Mouse (Mus musculus) hindbrain, embryonic 10.5 days (tissue): ENCODE data around the gene Olfr802. TPM values are rescaled to one million over a fixed set of nuclear protein-coding genes. Genes with fewer than 3 reads are reported as not detected.

Experiments
- DNase-seq: peaks from one replicate; pipeline ENCODE4 v3.0.0-alpha.2; 2017; ENCODE audit warnings: low spot score
- H3K27ac ChIP-seq: fragments of 300-500 bp; sonication (generic); 2 replicates; pipeline ENCODE4 v1.5.1; 2016; ENCODE audit warnings: mild to moderate bottlenecking, moderate library complexity
- H3K27me3 ChIP-seq: fragments of 300-500 bp; sonication (generic); 2 replicates; pipeline ENCODE4 v1.6.1; 2016; ENCODE audit warnings: mild to moderate bottlenecking; ENCODE audit not compliant: poor library complexity, insufficient read depth, severe bottlenecking
- H3K36me3 ChIP-seq: fragments of 300-500 bp; sonication (generic); 2 replicates; pipeline ENCODE4 v1.6.1; 2016; ENCODE audit warnings: mild to moderate bottlenecking, moderate library complexity
- H3K4me1 ChIP-seq: fragments of 300-500 bp; sonication (generic); replicated peaks from 2 replicates; pipeline ENCODE4 v1.6.1; 2016; ENCODE audit warnings: mild to moderate bottlenecking
- H3K4me3 ChIP-seq: fragments of 300-500 bp; sonication (generic); 2 replicates; pipeline ENCODE4 v1.5.1; 2016; ENCODE audit warnings: mild to moderate bottlenecking, moderate library complexity
- H3K9me3 ChIP-seq: fragments of 300-500 bp; sonication (generic); 2 replicates; pipeline ENCODE4 v1.6.1; 2016; ENCODE audit warnings: mild to moderate bottlenecking, moderate library complexity
- WGBS: fragments of 180-500 bp; shearing (Covaris S2); methylation state at CpG from one replicate; pipeline ENCODE4 v1.1.7; 2016; 5-methylcytosine and 5-hydroxymethylcytosine counted together
- polyA plus RNA-seq: library from polyadenylated mRNA; unstranded; fragments of >200 nt; fragmentation: Nextera tagmentation; extraction: Ambion mirVana; gene quantifications from 2 replicates; pipeline ENCODE4 v1.2.1, GENCODE M21; 2016

Gene Olfr802
- not detected in 2 replicates for polyA plus RNA-seq

DNA sequence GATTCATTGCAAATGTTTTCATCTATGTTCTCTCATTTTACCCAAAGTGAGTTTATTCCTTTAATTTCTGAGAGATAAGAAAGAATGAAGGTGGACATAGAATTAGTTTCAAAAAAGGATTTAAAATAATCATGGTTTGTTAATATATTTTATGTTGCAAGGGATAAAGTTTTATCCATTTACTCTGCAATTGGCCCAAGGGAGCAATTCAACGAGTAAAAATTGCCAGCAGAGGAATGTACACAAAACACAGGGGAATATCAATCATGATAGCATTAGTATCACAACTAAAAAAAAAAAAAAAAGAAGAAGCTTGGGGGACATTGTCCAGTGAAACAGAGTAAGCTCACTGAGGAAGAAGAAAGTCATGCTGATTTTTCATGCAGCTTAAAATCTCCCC is at the start of gene Olfr802:
Gene Olfr802 (minus strand): TSS at position 101 of the 400 bp plus-strand sequence.
- no peaks in the 10 kb centered on the region for H3K4me1 ChIP-seq
- H3K4me3 ChIP-seq: no peak within 1 kb of the TSS
- no peaks in the 10 kb centered on the region for H3K9me3 ChIP-seq
- no peak within 1 kb of the TSS for H3K27ac ChIP-seq
- no peaks in the 10 kb centered on the region for H3K27me3 ChIP-seq
- DNase-seq: no peak
- H3K36me3 ChIP-seq: no peaks in the 10 kb centered on the region
- WGBS: 87% methylated on average over 1 of the region's 1 CpGs

DNA sequence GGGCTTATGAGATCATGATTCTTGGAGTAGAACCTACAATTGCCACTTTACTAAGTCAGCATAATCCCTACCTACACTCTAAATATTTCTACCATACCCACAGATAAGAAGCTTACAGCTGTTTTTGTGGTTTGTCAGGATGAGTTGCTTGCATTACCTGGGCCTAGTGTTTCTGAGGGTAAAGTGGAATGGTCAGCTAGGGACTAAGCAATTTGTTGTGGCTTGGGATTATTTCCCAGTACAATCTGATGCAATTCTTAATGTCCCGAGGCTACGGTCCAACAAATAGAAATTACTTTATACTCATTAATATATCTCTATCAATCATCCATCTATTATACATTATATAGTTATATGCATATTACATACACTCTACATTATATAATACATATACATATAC is 41.3 kb upstream of the Olfr802 start, which contains the start of gene Olfr805:
Gene Olfr805 (minus strand): TSS at position 101 of the 400 bp plus-strand sequence.
- Histone ChIP-seq H3K9me3 (no peaks in the 10 kb centered on the region), H3K4me1 (no peaks in the 10 kb centered on the region), H3K4me3 (no peak within 1 kb of the TSS), H3K27me3 (no peaks in the 10 kb centered on the region), H3K36me3 (no peaks in the 10 kb centered on the region), H3K27ac (no peak within 1 kb of the TSS)
- DNase-seq: no peak
- 92% methylated on average over 2 of the region's 2 CpGs for WGBS

DNA sequence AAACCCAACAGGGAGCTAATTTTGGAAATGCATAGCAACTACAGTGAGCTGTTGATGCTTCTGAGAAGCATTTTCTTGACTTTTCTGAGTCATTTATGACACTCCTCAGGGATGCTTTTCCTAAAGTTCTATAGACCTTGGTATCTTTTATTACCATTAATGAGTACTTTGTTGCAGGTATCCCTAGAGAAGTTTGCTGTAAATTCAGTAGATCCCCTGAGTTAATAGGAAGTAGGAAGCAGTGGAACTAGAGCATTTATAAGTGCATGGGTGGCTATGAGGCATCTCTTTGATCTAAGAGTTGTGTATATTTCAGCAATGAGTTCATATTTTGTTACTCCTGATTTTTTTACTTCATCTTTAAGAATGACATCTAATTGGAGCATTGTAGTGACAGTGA is 14.9 kb upstream of the Olfr802 start, which contains the start of gene Olfr804:
Gene Olfr804 (plus strand): TSS at position 301 of the 400 bp plus-strand sequence.
- H3K36me3 ChIP-seq: no peaks in the 10 kb centered on the region
- H3K27me3 ChIP-seq: no peaks in the 10 kb centered on the region
- no peak within 1 kb of the TSS for H3K27ac ChIP-seq

DNA sequence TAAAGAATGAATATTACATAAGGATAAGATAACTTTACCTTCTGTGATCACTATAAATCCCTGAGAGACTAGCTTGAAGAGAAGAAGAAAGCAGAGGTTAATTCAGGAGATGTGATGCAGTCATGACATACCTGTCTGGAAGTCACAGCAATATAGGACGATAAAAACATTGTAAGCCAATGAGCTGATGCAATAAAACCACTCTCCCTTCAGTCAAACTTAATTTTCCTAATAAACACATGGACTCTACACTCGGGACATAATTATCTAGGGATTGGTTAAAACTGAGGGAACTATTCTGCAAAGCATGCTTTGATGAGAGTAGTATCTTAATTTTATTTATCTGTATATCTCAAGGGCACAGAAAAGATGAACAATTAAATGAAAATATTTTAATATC is 6.2 kb upstream of the Olfr802 start, which contains the start of gene Olfr803:
Gene Olfr803 (minus strand): TSS at position 101 of the 400 bp plus-strand sequence.
- Histone ChIP-seq H3K36me3 (no peaks in the 10 kb centered on the region), H3K27ac (no peak within 1 kb of the TSS), H3K4me1 (no peaks in the 10 kb centered on the region), H3K27me3 (no peaks in the 10 kb centered on the region), H3K9me3 (no peaks in the 10 kb centered on the region), H3K4me3 (no peak within 1 kb of the TSS)
- no peak for DNase-seq
- WGBS: 77% methylated on average over 2 of the region's 2 CpGs

More for the DNA sequence above, 14.9 kb upstream of the Olfr802 start, which contains the start of gene Olfr804:
- Histone ChIP-seq H3K9me3 (no peaks in the 10 kb centered on the region), H3K4me1 (no peaks in the 10 kb centered on the region), H3K4me3 (no peak within 1 kb of the TSS)
- no peak for DNase-seq

DNA sequence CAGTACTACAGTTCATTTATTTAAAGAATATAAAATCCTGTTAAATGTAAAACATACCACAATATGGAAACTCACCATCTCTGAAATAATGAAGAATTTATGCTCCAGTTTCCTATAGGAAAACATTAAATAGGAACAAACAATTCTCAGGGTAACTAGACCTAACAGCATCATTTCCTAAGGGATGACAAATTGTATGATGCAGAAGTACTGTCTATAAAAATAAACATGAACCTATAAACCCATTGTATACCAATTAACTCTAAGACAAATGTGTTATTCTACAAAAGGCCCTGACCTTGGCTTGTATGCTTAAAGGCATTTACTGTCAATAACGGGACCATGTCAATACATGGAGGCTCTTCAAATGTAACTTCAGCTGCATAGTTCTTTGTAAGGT is 14.2 kb downstream of the Olfr802 start, which contains the start of gene Olfr801:
Gene Olfr801 (minus strand): TSS at position 101 of the 400 bp plus-strand sequence.
- DNase-seq: no peak
- no peaks in the 10 kb centered on the region for H3K4me1 ChIP-seq
- H3K9me3 ChIP-seq: no peaks in the 10 kb centered on the region
- no peak within 1 kb of the TSS for H3K4me3 ChIP-seq
- WGBS: 78% methylated on average over 1 of the region's 1 CpGs
- H3K27ac ChIP-seq: no peak within 1 kb of the TSS
- no peaks in the 10 kb centered on the region for H3K36me3 ChIP-seq
- H3K27me3 ChIP-seq: no peaks in the 10 kb centered on the region

DNA sequence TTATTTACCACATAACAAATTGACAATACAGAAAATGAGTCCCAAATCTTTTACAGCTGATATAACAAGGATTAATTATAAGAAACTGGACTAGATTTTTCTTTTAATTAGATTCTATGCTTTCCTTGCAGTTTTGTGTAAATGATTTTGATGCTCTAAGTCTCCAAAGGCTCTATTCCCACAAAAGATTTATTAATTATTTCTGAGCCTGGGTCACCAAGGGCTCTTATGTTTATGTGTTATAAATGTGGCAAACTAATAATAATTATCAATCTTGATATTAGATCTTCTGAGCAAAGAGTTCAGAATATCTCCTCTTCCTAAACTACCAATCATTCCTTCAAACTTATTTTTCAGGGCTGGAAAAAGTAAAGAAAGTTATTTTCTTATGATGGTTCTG is 30.6 kb downstream of the Olfr802 start, which contains the start of gene Olfr800:
Gene Olfr800 (plus strand): TSS at position 301 of the 400 bp plus-strand sequence.
- DNase-seq: no peak
- Histone ChIP-seq H3K4me1 (no peaks in the 10 kb centered on the region), H3K4me3 (no peak within 1 kb of the TSS), H3K9me3 (no peaks in the 10 kb centered on the region), H3K36me3 (no peaks in the 10 kb centered on the region), H3K27me3 (no peaks in the 10 kb centered on the region), H3K27ac (no peak within 1 kb of the TSS)

DNA sequence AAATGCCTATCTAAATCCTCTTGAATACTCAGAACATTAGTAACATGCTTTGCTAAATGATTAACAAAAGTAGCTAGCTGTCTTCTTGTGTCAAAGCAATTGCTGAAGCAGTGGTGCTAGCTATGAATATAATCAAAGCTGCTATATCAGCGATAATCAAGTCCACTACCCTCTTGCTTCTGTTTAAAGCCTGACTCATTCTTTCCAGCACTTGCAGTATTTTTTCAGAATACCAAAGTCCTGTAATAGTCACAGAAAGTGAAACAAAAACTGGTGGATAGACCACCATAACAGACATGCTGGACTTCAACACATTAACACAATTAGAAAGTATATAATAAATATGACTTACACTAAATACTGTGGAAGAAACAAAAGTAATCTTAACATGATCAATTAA is 36.2 kb downstream of the Olfr802 start:
- 79% methylated on average over 1 of the region's 1 CpGs for WGBS

DNA sequence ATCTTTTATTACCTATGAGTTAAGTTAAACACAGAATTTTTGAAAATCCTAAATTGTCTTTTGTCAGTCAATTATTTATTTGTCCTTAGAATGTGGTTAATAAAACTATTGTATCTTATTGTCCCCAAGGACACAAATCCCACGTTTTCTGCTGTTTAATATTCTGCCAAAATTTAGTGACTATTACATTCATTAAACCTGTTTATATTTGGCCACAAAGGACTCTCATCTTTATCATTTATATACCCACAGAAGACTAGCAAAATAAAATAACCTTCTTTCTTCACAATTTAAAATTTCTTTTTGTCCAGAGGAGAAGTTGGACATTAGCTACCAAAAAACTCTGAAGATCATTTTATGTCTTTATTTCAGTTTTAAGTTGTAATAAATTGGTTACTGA is 50.8 kb downstream of the Olfr802 start, which contains the start of gene Olfr799:
Gene Olfr799 (plus strand): TSS at position 301 of the 400 bp plus-strand sequence.
- no peaks in the 10 kb centered on the region for H3K27me3 ChIP-seq
- no peaks in the 10 kb centered on the region for H3K36me3 ChIP-seq
- WGBS: 48% methylated on average over 1 of the region's 1 CpGs

More for the DNA sequence above, 36.2 kb downstream of the Olfr802 start:
- Histone ChIP-seq H3K4me1 (no peaks in the 10 kb centered on the region), H3K27me3 (no peaks in the 10 kb centered on the region), H3K27ac (no peak overlapping the region), H3K36me3 (no peaks in the 10 kb centered on the region), H3K9me3 (no peaks in the 10 kb centered on the region), H3K4me3 (no peak overlapping the region)
- DNase-seq: no peak

DNA sequence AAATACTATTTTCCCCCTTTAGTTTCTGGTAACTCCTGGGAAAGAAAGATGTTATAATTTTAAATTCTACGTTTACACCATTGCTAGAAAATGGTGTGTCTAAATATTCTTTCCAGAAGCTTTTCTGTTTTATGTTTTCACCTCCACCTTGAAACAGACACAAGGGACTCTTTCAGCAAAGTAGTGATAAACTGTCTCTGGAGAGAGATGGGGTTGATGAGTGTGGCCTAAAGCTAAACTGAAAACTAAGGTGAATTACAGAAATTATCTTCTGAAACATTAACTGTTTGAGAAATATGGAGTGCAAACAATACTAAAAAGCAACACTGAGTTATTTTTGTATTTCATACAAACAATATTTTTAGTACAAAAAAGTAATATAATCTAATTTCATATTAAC is 60.1 kb downstream of the Olfr802 start, which contains the start of gene Olfr798:
Gene Olfr798 (minus strand): TSS at position 101 of the 400 bp plus-strand sequence.
- H3K9me3 ChIP-seq: no peaks in the 10 kb centered on the region
- no peak within 1 kb of the TSS for H3K4me3 ChIP-seq
- WGBS: 88% methylated on average over 1 of the region's 1 CpGs

More for the DNA sequence above, 50.8 kb downstream of the Olfr802 start, which contains the start of gene Olfr799:
- DNase-seq: no peak
- no peaks in the 10 kb centered on the region for H3K4me1 ChIP-seq
- H3K4me3 ChIP-seq: no peak within 1 kb of the TSS
- H3K27ac ChIP-seq: no peak within 1 kb of the TSS
- no peaks in the 10 kb centered on the region for H3K9me3 ChIP-seq

More for the DNA sequence above, 60.1 kb downstream of the Olfr802 start, which contains the start of gene Olfr798:
- Histone ChIP-seq H3K27me3 (no peaks in the 10 kb centered on the region), H3K27ac (no peak within 1 kb of the TSS), H3K36me3 (no peaks in the 10 kb centered on the region), H3K4me1 (no peaks in the 10 kb centered on the region)
- no peak for DNase-seq

Other genes with a start within 250 kb of the Olfr802 start
- not detected in 2 replicates for gene Olfr787, start 226.3 kb downstream of the Olfr802 start, polyA plus RNA-seq
- gene Olfr788, start 217.2 kb downstream of the Olfr802 start, polyA plus RNA-seq: not detected in 2 replicates
- gene Olfr789, start 203.4 kb downstream of the Olfr802 start, polyA plus RNA-seq: not detected in 2 replicates
- not detected in 2 replicates for gene Olfr790, start 189.7 kb downstream of the Olfr802 start, polyA plus RNA-seq
- not detected in 2 replicates for gene Olfr791, start 166.4 kb downstream of the Olfr802 start, polyA plus RNA-seq
- not detected in 2 replicates for gene Olfr792, start 149.0 kb downstream of the Olfr802 start, polyA plus RNA-seq
- gene Olfr794, start 120.5 kb downstream of the Olfr802 start, polyA plus RNA-seq: not detected in 2 replicates
- not detected in 2 replicates for gene Olfr796, start 75.6 kb downstream of the Olfr802 start, polyA plus RNA-seq
- gene Olfr798, start 60.2 kb downstream of the Olfr802 start, polyA plus RNA-seq: not detected in 2 replicates
- gene Olfr799, start 50.7 kb downstream of the Olfr802 start, polyA plus RNA-seq: not detected in 2 replicates
- not detected in 2 replicates for gene Olfr800, start 30.5 kb downstream of the Olfr802 start, polyA plus RNA-seq
- gene Olfr801, start 14.3 kb downstream of the Olfr802 start, polyA plus RNA-seq: not detected in 2 replicates
- not detected in 2 replicates for gene Olfr803, start 6.1 kb upstream of the Olfr802 start, polyA plus RNA-seq
- not detected in 2 replicates for gene Olfr804, start 15.0 kb upstream of the Olfr802 start, polyA plus RNA-seq
- not detected in 2 replicates for gene Olfr805, start 41.2 kb upstream of the Olfr802 start, polyA plus RNA-seq
- gene Olfr806, start 53.8 kb upstream of the Olfr802 start, polyA plus RNA-seq: not detected in 2 replicates
- gene Olfr807, start 69.6 kb upstream of the Olfr802 start, polyA plus RNA-seq: not detected in 2 replicates
- not detected in 2 replicates for gene Olfr808, start 77.3 kb upstream of the Olfr802 start, polyA plus RNA-seq
- not detected in 2 replicates for gene Olfr809, start 86.5 kb upstream of the Olfr802 start, polyA plus RNA-seq
- gene Olfr810, start 106.7 kb upstream of the Olfr802 start, polyA plus RNA-seq: not detected in 2 replicates
- not detected in 2 replicates for gene Olfr811, start 116.2 kb upstream of the Olfr802 start, polyA plus RNA-seq
- not detected in 2 replicates for gene Olfr812, start 157.9 kb upstream of the Olfr802 start, polyA plus RNA-seq
- not detected in 2 replicates for gene Olfr813, start 167.2 kb upstream of the Olfr802 start, polyA plus RNA-seq
- not detected in 2 replicates for gene Olfr814, start 191.7 kb upstream of the Olfr802 start, polyA plus RNA-seq
- gene Olfr815, start 217.7 kb upstream of the Olfr802 start, polyA plus RNA-seq: not detected in 2 replicates
- not detected in 2 replicates for gene Olfr816, start 227.4 kb upstream of the Olfr802 start, polyA plus RNA-seq